Mouse (Mus musculus): Measurements from ENCODE around the gene Zfp688. TPM values are rescaled to one million over a fixed set of nuclear protein-coding genes. Genes with fewer than 3 reads are reported as not detected.
A peak's percentile ranks its signal among the peaks of the same experiment; 100 is the strongest.

Zfp688 gene
- polyA plus RNA-seq, 1 experiment: 20.3 TPM

DNA sequence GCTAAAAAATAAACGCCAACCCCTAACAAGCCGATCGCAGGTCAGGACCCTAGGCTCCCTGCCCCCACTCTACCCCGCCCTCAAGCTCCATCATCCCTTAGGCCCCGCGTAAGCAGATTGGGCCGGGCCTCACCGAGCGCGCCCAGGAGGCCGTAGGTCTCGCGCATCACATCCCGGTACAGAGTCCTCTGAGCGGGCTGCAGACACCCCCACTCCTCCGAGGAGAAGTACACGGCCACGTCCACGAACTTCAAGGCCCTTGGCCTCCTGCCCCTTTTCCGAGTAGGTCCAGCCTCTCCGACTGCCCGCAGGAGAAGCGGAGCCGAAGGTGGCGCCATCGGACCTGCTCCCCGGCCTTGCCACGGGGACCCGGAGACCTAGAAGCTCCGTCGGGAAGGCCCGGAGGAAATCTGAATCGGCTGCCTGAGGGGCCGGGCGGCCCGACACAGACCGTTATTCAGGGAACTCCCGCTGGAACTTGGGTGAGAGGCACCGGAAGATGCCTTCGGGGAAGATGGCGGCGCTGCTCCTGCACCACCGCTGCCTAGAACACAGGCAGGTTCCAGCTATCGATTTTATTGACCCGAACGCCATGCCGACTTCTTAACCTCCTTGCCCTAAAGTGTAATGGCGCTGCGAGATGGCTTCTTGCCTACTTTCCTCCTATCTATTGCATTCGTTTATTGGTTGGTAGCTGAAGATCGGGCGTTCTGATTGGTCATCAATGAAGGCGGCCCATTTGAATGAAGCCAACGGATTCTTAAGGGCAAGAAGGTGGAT is 26.8 kb upstream of the Zfp688 start, which contains the start of gene Zfp689:
Zfp689 (minus strand) TSS at position 638 of the 780 bp plus-strand sequence.
- Histone ChIP-seq H3K9me3 (replicated peaks; ENCODE audit: control insufficient read depth, insufficient read depth, low read length, poor library complexity, severe bottlenecking) (no peaks in the 10 kb centered on the region), H3K4me3 (ENCODE audit: low read depth, low read length) (peak within 1 kb of the TSS; percentile 91), H3K36me3 (ENCODE audit: control insufficient read depth, insufficient read depth, low read length, poor library complexity, severe bottlenecking) (0 out of 2 replicates have a peak, but pooled peaks cover 3% of the 10 kb centered on the region), H3K4me1 (ENCODE audit: control insufficient read depth, insufficient read depth, low read length) (no peaks in the 10 kb centered on the region), H3K27ac (ENCODE audit: insufficient read depth, low read length) (peak within 1 kb of the TSS; percentile 76), H3K9ac (ENCODE audit: low read depth, poor library complexity, severe bottlenecking) (peak within 1 kb of the TSS; percentile 89), H3K27me3 (ENCODE audit: control insufficient read depth, insufficient read depth, low read length, poor library complexity, severe bottlenecking) (no peaks in the 10 kb centered on the region)
- TF ChIP-seq POLR2A (IDR thresholded peaks at IDR 0.05; ENCODE audit: insufficient read depth, low read length) (no peak), CTCF (IDR thresholded peaks at IDR 0.05; ENCODE audit: low read depth, low read length) (no peak), EP300 (IDR thresholded peaks at IDR 0.05; ENCODE audit: insufficient read depth, low read depth, low read length) (no peak)

DNA sequence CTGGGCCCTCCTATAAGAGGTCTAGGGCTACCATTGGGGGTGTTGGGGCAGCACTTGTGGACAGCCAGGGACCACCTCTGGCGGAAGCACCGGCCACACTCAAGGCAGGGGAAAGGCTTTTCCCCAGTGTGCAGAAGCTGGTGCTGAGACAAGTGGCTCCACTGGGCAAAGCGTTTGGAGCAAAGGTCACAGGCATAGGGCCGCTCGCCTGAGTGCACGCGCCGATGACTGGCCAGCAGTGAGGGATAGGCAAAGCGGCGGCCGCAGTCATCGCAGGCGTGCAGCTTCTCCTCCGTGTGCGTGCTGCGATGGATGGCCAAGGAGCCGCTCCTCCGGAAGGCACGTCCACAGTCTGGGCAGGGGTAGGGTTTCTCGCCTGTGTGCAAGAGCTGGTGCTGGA is 22.1 kb upstream of the Zfp688 start:
- H3K4me3 ChIP-seq (ENCODE audit: low read depth, low read length): peak overlapping the region; percentile 27
- peak overlapping the region; percentile 25 for H3K9ac ChIP-seq (ENCODE audit: low read depth, poor library complexity, severe bottlenecking)
- H3K36me3 ChIP-seq (ENCODE audit: control insufficient read depth, insufficient read depth, low read length, poor library complexity, severe bottlenecking): no peaks in the 10 kb centered on the region
- H3K9me3 ChIP-seq (replicated peaks; ENCODE audit: control insufficient read depth, insufficient read depth, low read length, poor library complexity, severe bottlenecking): no peaks in the 10 kb centered on the region
- no peaks in the 10 kb centered on the region for H3K27me3 ChIP-seq (ENCODE audit: control insufficient read depth, insufficient read depth, low read length, poor library complexity, severe bottlenecking)
- no peak overlapping the region for H3K27ac ChIP-seq (ENCODE audit: insufficient read depth, low read length)
- H3K4me1 ChIP-seq (ENCODE audit: control insufficient read depth, insufficient read depth, low read length): no peaks in the 10 kb centered on the region
- TF ChIP-seq POLR2A (IDR thresholded peaks at IDR 0.05; ENCODE audit: insufficient read depth, low read length): no peak
- no peak for TF ChIP-seq EP300 (IDR thresholded peaks at IDR 0.05; ENCODE audit: insufficient read depth, low read depth, low read length)
- TF ChIP-seq CTCF (IDR thresholded peaks at IDR 0.05; ENCODE audit: low read depth, low read length): no peak

DNA sequence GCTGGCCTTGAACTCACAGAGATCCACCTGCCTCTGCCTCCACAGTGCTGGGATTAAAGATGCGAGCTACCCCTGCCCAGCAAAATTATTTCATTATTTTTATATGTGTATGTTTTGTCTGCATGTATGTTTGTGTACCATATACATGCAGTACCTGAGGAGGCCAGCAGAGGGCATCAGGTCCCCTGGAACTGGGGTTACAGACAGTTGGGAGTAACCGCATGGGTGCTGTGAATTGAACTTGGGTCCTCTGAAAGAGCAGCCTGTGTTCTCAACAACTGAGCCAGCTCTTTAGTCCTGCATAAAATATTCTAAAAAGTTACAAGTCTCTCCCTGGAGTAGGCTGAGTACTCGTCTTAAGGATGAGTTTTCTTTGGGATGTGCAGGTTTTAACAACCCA is 15.9 kb upstream of the Zfp688 start:
- TF ChIP-seq CTCF (IDR thresholded peaks at IDR 0.05; ENCODE audit: low read depth, low read length): peak; percentile 64
- TF ChIP-seq EP300 (IDR thresholded peaks at IDR 0.05; ENCODE audit: insufficient read depth, low read depth, low read length): no peak
- H3K9ac ChIP-seq (ENCODE audit: low read depth, poor library complexity, severe bottlenecking): no peak overlapping the region

DNA sequence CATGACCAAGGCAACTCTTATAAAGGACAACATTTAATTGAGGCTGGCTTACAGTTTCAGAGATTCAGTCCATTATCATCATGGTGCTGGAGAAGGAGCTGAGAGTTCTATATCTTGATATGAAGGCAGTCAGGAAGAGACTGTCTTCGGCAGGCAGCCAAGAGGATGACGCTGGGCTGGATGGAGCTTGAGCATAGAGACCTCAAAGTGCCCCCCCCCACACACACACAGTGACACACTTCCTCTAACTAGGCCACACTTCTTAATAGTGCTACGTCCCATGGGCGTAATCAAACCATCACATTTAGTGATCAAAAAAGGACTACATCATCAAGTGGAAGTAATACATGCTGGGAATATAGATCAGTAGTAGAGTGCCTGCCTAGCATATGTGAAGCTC is 13.3 kb upstream of the Zfp688 start:
- Histone ChIP-seq H3K36me3 (ENCODE audit: control insufficient read depth, insufficient read depth, low read length, poor library complexity, severe bottlenecking) (no peaks in the 10 kb centered on the region), H3K27me3 (ENCODE audit: control insufficient read depth, insufficient read depth, low read length, poor library complexity, severe bottlenecking) (no peaks in the 10 kb centered on the region), H3K9ac (ENCODE audit: low read depth, poor library complexity, severe bottlenecking) (no peak overlapping the region), H3K27ac (ENCODE audit: insufficient read depth, low read length) (no peak overlapping the region), H3K9me3 (replicated peaks; ENCODE audit: control insufficient read depth, insufficient read depth, low read length, poor library complexity, severe bottlenecking) (no peaks in the 10 kb centered on the region), H3K4me1 (ENCODE audit: control insufficient read depth, insufficient read depth, low read length) (no peaks in the 10 kb centered on the region), H3K4me3 (ENCODE audit: low read depth, low read length) (no peak overlapping the region)
- TF ChIP-seq CTCF (IDR thresholded peaks at IDR 0.05; ENCODE audit: low read depth, low read length) (no peak), POLR2A (IDR thresholded peaks at IDR 0.05; ENCODE audit: insufficient read depth, low read length) (no peak), EP300 (IDR thresholded peaks at IDR 0.05; ENCODE audit: insufficient read depth, low read depth, low read length) (no peak)

More for the DNA sequence above, 15.9 kb upstream of the Zfp688 start:
- Histone ChIP-seq H3K27me3 (ENCODE audit: control insufficient read depth, insufficient read depth, low read length, poor library complexity, severe bottlenecking) (no peaks in the 10 kb centered on the region), H3K36me3 (ENCODE audit: control insufficient read depth, insufficient read depth, low read length, poor library complexity, severe bottlenecking) (no peaks in the 10 kb centered on the region), H3K9me3 (replicated peaks; ENCODE audit: control insufficient read depth, insufficient read depth, low read length, poor library complexity, severe bottlenecking) (no peaks in the 10 kb centered on the region), H3K27ac (ENCODE audit: insufficient read depth, low read length) (no peak overlapping the region), H3K4me3 (ENCODE audit: low read depth, low read length) (no peak overlapping the region), H3K4me1 (ENCODE audit: control insufficient read depth, insufficient read depth, low read length) (no peaks in the 10 kb centered on the region)

DNA sequence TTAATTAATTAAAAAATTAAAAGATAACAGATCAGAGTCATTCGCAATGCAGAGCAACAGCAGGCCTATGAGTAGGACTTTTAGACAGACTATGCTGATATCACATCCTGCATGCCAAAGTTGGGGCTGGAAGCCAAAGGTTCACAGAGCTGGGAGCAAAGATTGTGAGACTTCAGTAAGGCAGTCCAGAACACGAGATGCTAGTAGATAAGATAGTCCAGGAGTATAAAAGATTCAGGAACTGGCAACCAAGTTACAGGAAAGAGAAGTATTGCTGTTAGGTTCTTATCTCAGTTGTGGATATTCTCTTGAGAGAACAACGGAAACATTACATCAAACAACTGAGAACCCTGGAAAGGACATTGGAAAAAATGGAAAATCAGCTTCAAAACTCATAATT is 4.5 kb upstream of the Zfp688 start:
- no peak overlapping the region for H3K27ac ChIP-seq (ENCODE audit: insufficient read depth, low read length)
- no peaks in the 10 kb centered on the region for H3K36me3 ChIP-seq (ENCODE audit: control insufficient read depth, insufficient read depth, low read length, poor library complexity, severe bottlenecking)
- H3K9me3 ChIP-seq (replicated peaks; ENCODE audit: control insufficient read depth, insufficient read depth, low read length, poor library complexity, severe bottlenecking): no peaks in the 10 kb centered on the region
- H3K4me1 ChIP-seq (ENCODE audit: control insufficient read depth, insufficient read depth, low read length): no peaks in the 10 kb centered on the region
- no peak overlapping the region for H3K9ac ChIP-seq (ENCODE audit: low read depth, poor library complexity, severe bottlenecking)
- no peaks in the 10 kb centered on the region for H3K27me3 ChIP-seq (ENCODE audit: control insufficient read depth, insufficient read depth, low read length, poor library complexity, severe bottlenecking)
- no peak overlapping the region for H3K4me3 ChIP-seq (ENCODE audit: low read depth, low read length)
- TF ChIP-seq POLR2A (IDR thresholded peaks at IDR 0.05; ENCODE audit: insufficient read depth, low read length) (no peak), CTCF (IDR thresholded peaks at IDR 0.05; ENCODE audit: low read depth, low read length) (no peak), EP300 (IDR thresholded peaks at IDR 0.05; ENCODE audit: insufficient read depth, low read depth, low read length) (no peak)

DNA sequence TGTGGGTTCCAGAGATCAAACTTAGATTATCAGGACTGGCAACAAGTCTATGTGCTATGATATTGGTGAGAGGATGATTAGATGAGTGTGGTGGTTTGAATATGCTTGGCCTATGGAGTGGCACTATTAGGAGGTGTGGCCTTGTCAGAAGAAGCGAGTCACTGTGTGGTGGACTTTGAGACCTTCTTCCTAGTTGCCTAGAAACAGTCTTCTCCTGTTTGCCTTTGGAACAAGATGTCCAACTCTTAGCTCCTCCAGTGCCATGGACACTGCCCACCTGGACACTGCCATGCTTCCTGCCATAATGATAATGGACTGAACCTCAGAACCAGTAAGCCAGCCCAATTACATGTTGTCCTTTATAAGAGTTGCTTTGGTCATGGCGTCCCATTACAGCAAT is 4.0 kb upstream of the Zfp688 start:
- Histone ChIP-seq H3K27ac (ENCODE audit: insufficient read depth, low read length) (no peak overlapping the region), H3K4me3 (ENCODE audit: low read depth, low read length) (no peak overlapping the region), H3K27me3 (ENCODE audit: control insufficient read depth, insufficient read depth, low read length, poor library complexity, severe bottlenecking) (no peaks in the 10 kb centered on the region), H3K36me3 (ENCODE audit: control insufficient read depth, insufficient read depth, low read length, poor library complexity, severe bottlenecking) (no peaks in the 10 kb centered on the region), H3K4me1 (ENCODE audit: control insufficient read depth, insufficient read depth, low read length) (no peaks in the 10 kb centered on the region), H3K9me3 (replicated peaks; ENCODE audit: control insufficient read depth, insufficient read depth, low read length, poor library complexity, severe bottlenecking) (no peaks in the 10 kb centered on the region), H3K9ac (ENCODE audit: low read depth, poor library complexity, severe bottlenecking) (no peak overlapping the region)
- TF ChIP-seq EP300 (IDR thresholded peaks at IDR 0.05; ENCODE audit: insufficient read depth, low read depth, low read length): no peak
- TF ChIP-seq POLR2A (IDR thresholded peaks at IDR 0.05; ENCODE audit: insufficient read depth, low read length): no peak
- no peak for TF ChIP-seq CTCF (IDR thresholded peaks at IDR 0.05; ENCODE audit: low read depth, low read length)

All from ES-Bruce4 (cell line).